Mouse (Mus musculus) myocyte (in vitro differentiated cells): ENCODE results near the gene D5Ertd579e. TPM values are rescaled to one million over a fixed set of nuclear protein-coding genes. Genes with fewer than 3 reads are reported as not detected.

Experiments
- H3K27me3 ChIP-seq: one replicate; pipeline ENCODE4 v1.6.1; 2011; ENCODE audit not compliant: control insufficient read depth, insufficient read depth, insufficient read length
- H3K36me3 ChIP-seq: one replicate; pipeline ENCODE4 v1.6.1; 2011; ENCODE audit not compliant: control insufficient read depth, insufficient read depth
- H3K4me2 ChIP-seq: one replicate; pipeline ENCODE4 v1.6.1; 2011; ENCODE audit warnings: low read depth, control low read depth
- H3K4me3 ChIP-seq: one replicate; pipeline ENCODE4 v1.5.1; 2011; ENCODE audit warnings: mild to moderate bottlenecking, control low read depth, moderate library complexity
- H3K79me2 ChIP-seq: one replicate; pipeline ENCODE4 v1.6.1; 2011; ENCODE audit not compliant: control insufficient read depth, insufficient read depth
- H3ac ChIP-seq: one replicate; pipeline ENCODE4 v1.6.1; 2011; ENCODE audit not compliant: control insufficient read depth, insufficient read length
- CEBPB ChIP-seq: IDR thresholded peaks from 2 replicates; pipeline ENCODE4 v1.6.1; 2011; ENCODE audit warnings: mild to moderate bottlenecking, moderate library complexity; ENCODE audit not compliant: poor library complexity, insufficient read depth, severe bottlenecking
- E2F4 ChIP-seq: IDR thresholded peaks from one replicate; pipeline ENCODE4 v1.6.1; 2011; ENCODE audit warnings: mild to moderate bottlenecking, control low read depth, moderate library complexity; ENCODE audit not compliant: insufficient read depth
- MAX ChIP-seq: IDR thresholded peaks from one replicate; pipeline ENCODE4 v1.6.1; 2011; ENCODE audit warnings: low read depth, mild to moderate bottlenecking, control low read depth
- MYOD1 ChIP-seq, 3 experiments: IDR thresholded peaks; one replicate each; pipeline ENCODE4 v1.6.1; 2011; ENCODE audit warnings: control low read depth in 2 of 3, low read depth in 2 of 3, mild to moderate bottlenecking in 2 of 3, moderate library complexity in 1 of 3; ENCODE audit not compliant: insufficient read length in 2 of 3, control insufficient read depth in 1 of 3
- MYOG ChIP-seq, 3 experiments: IDR thresholded peaks; one replicate each; pipeline ENCODE4 v1.6.1; 2011; ENCODE audit warnings: control low read depth in 2 of 3, low read depth in 2 of 3, mild to moderate bottlenecking in 2 of 3; ENCODE audit not compliant: insufficient read length in 2 of 3, control insufficient read depth in 1 of 3, insufficient read depth in 1 of 3
- POLR2A ChIP-seq: IDR thresholded peaks from one replicate; pipeline ENCODE4 v1.6.1; 2011; ENCODE audit warnings: low read depth, mild to moderate bottlenecking, control low read depth, moderate library complexity; ENCODE audit not compliant: insufficient read length
- POLR2AphosphoS2 ChIP-seq: IDR thresholded peaks from one replicate; pipeline ENCODE4 v1.6.1; 2011; ENCODE audit warnings: low read depth, control low read depth; ENCODE audit not compliant: insufficient read length
- REST ChIP-seq: IDR thresholded peaks from one replicate; pipeline ENCODE4 v1.6.1; 2011; ENCODE audit warnings: mild to moderate bottlenecking, control low read depth, moderate library complexity; ENCODE audit not compliant: insufficient read depth, insufficient read length
- SRF ChIP-seq: IDR thresholded peaks from one replicate; pipeline ENCODE4 v1.6.1; 2011; ENCODE audit warnings: low read depth; ENCODE audit not compliant: control insufficient read depth, insufficient read length
- TCF12 ChIP-seq: IDR thresholded peaks from one replicate; pipeline ENCODE4 v1.6.1; 2011; ENCODE audit warnings: mild to moderate bottlenecking, control low read depth; ENCODE audit not compliant: poor library complexity, insufficient read depth, severe bottlenecking
- TCF3 ChIP-seq: IDR thresholded peaks from one replicate; pipeline ENCODE4 v1.6.1; 2011; ENCODE audit warnings: low read depth, control low read depth; ENCODE audit not compliant: insufficient read length
- USF1 ChIP-seq: IDR thresholded peaks from one replicate; pipeline ENCODE4 v1.6.1; 2011; ENCODE audit warnings: low read depth, mild to moderate bottlenecking, control low read depth, moderate library complexity
- polyA plus RNA-seq: library from polyadenylated mRNA; unstranded; fragments of >200 nt; fragmentation: generic; extraction: Trizol; gene quantifications from one replicate; pipeline ENCODE4 v1.2.1, GENCODE M21; 2012; ENCODE audit warnings: missing spikeins

D5Ertd579e gene
- polyA plus RNA-seq, 1 experiment = 12.3 TPM

- no peaks in the 10 kb centered on the region for H3K27me3 ChIP-seq
- no peak for TF ChIP-seq MAX
- TF ChIP-seq MYOG (IDR thresholded peaks at IDR 0.05; ENCODE audit: control insufficient read depth in 1 of 3, insufficient read depth in 1 of 3, insufficient read length in 2 of 3, low read depth in 2 of 3) = peak in 1 of 3 experiments; percentile 71
- TF ChIP-seq CEBPB = no peak
- TF ChIP-seq MYOD1 (IDR thresholded peaks at IDR 0.05; ENCODE audit: control insufficient read depth in 1 of 3, insufficient read length in 2 of 3, low read depth in 2 of 3) = peak in 2 of 3 experiments; percentile 42 to 71
- H3K79me2 ChIP-seq = peaks cover 5% of the 10 kb centered on the region
- H3K4me3 ChIP-seq = peak overlapping the region; percentile 56
- H3ac ChIP-seq = peak overlapping the region; percentile 56
- no peaks in the 10 kb centered on the region for H3K36me3 ChIP-seq
- peak overlapping the region; percentile 78 for H3K4me2 ChIP-seq
These were observed 114.4 kb downstream of the D5Ertd579e start for GRCm38 (mm10) chr5:36581259-36581923.

- no peak overlapping the region for H3K4me3 ChIP-seq
- TF ChIP-seq TCF3 = no peak
These were observed 115.9 kb downstream of the D5Ertd579e start for GRCm38 (mm10) chr5:36579967-36580366.

GRCm38 (mm10) chr5:36578982-36579381 is 116.8 kb downstream of the D5Ertd579e start:
- Histone ChIP-seq H3K4me2 (no peak overlapping the region), H3K79me2 (peaks cover 5% of the 10 kb centered on the region), H3K4me3 (no peak overlapping the region), H3K27me3 (no peaks in the 10 kb centered on the region), H3ac (no peak overlapping the region), H3K36me3 (no peaks in the 10 kb centered on the region)
- TF ChIP-seq E2F4 = no peak

More at GRCm38 (mm10) chr5:36579967-36580366, 115.9 kb downstream of the D5Ertd579e start:
- Histone ChIP-seq H3K27me3 (no peaks in the 10 kb centered on the region), H3K36me3 (no peaks in the 10 kb centered on the region), H3K4me2 (no peak overlapping the region), H3ac (no peak overlapping the region), H3K79me2 (peaks cover 5% of the 10 kb centered on the region)

GRCm38 (mm10) chr5:36576457-36576856 is 119.4 kb downstream of the D5Ertd579e start:
- no peaks in the 10 kb centered on the region for H3K36me3 ChIP-seq
- no peak overlapping the region for H3K4me3 ChIP-seq
- no peaks in the 10 kb centered on the region for H3K27me3 ChIP-seq
- TF ChIP-seq POLR2A (no peak), MYOG (IDR thresholded peaks at IDR 0.05; ENCODE audit: control insufficient read depth in 1 of 3, insufficient read depth in 1 of 3, insufficient read length in 2 of 3, low read depth in 2 of 3) (no peak), MYOD1 (IDR thresholded peaks at IDR 0.05; ENCODE audit: control insufficient read depth in 1 of 3, insufficient read length in 2 of 3, low read depth in 2 of 3) (no peak), USF1 (no peak), SRF (no peak), MAX (no peak), CEBPB (no peak), POLR2AphosphoS2 (no peak), TCF12 (no peak)
- no peak overlapping the region for H3K4me2 ChIP-seq
- H3ac ChIP-seq = no peak overlapping the region
- peaks cover 5% of the 10 kb centered on the region for H3K79me2 ChIP-seq

- no peaks in the 10 kb centered on the region for H3K79me2 ChIP-seq
- no peak overlapping the region for H3K4me3 ChIP-seq
- no peak overlapping the region for H3K4me2 ChIP-seq
- TF ChIP-seq MYOD1 (IDR thresholded peaks at IDR 0.05; ENCODE audit: control insufficient read depth in 1 of 3, insufficient read length in 2 of 3, low read depth in 2 of 3) = no peak
- H3K27me3 ChIP-seq = no peaks in the 10 kb centered on the region
- H3K36me3 ChIP-seq = no peaks in the 10 kb centered on the region
- no peak overlapping the region for H3ac ChIP-seq
These were observed 120.1 kb downstream of the D5Ertd579e start for GRCm38 (mm10) chr5:36575745-36576144.

GRCm38 (mm10) chr5:36575227-36575626 is 120.6 kb downstream of the D5Ertd579e start:
- TF ChIP-seq TCF12 = no peak
- TF ChIP-seq REST = no peak
- TF ChIP-seq SRF = no peak
- no peak for TF ChIP-seq MYOG (IDR thresholded peaks at IDR 0.05; ENCODE audit: control insufficient read depth in 1 of 3, insufficient read depth in 1 of 3, insufficient read length in 2 of 3, low read depth in 2 of 3)
- TF ChIP-seq POLR2AphosphoS2 = no peak
- no peak for TF ChIP-seq USF1
- TF ChIP-seq POLR2A = no peak
- TF ChIP-seq E2F4 = no peak
- TF ChIP-seq TCF3 = no peak
- Histone ChIP-seq H3K4me3 (no peak overlapping the region), H3K79me2 (no peaks in the 10 kb centered on the region), H3K4me2 (no peak overlapping the region), H3K27me3 (no peaks in the 10 kb centered on the region), H3ac (no peak overlapping the region), H3K36me3 (no peaks in the 10 kb centered on the region)
